Mouse (Mus musculus): Measurements from ENCODE around the gene Mex3a. TPM values are rescaled to one million over a fixed set of nuclear protein-coding genes. Genes with fewer than 3 reads are reported as not detected.
"Not testable (repeated sequence)": the region's sequence is repeated elsewhere in the genome, so short reads cannot be mapped to it uniquely, and the experiment has no call there.

Mex3a gene
- total RNA-seq, 2 experiments from 2014 or later: 2.8 to 3.7 TPM

- H3K4me3 ChIP-seq: no peak overlapping the region
- no peak overlapping the region for H3K27ac ChIP-seq
- TF ChIP-seq CTCF (conservative IDR thresholded peaks at IDR 0.05): no peak
- no peak for DNase-seq (ENCODE audit: low spot score in 2 of 2)
Observed at GRCm38 (mm10) chr3:88559596-88559995, 27.4 kb downstream of the Mex3a start.

GRCm38 (mm10) chr3:88561989-88562388 lies 29.8 kb downstream of the Mex3a start:
- no peak for TF ChIP-seq CTCF (conservative IDR thresholded peaks at IDR 0.05)
- no peak for DNase-seq (ENCODE audit: low spot score in 2 of 2)

GRCm38 (mm10) chr3:88563442-88563841 lies 31.2 kb downstream of the Mex3a start:
- Histone ChIP-seq H3K4me3 (no peak overlapping the region), H3K27ac (no peak overlapping the region)
- no peak for TF ChIP-seq CTCF (conservative IDR thresholded peaks at IDR 0.05)
- DNase-seq (ENCODE audit: low spot score in 2 of 2): no peak

More at GRCm38 (mm10) chr3:88561989-88562388, 29.8 kb downstream of the Mex3a start:
- no peak overlapping the region for H3K27ac ChIP-seq
- no peak overlapping the region for H3K4me3 ChIP-seq

- Histone ChIP-seq H3K27ac (no peak overlapping the region), H3K4me3 (no peak overlapping the region)
- no peak for TF ChIP-seq CTCF (conservative IDR thresholded peaks at IDR 0.05)
- DNase-seq (ENCODE audit: low spot score in 2 of 2): no peak
Observed at GRCm38 (mm10) chr3:88563966-88564365, 31.8 kb downstream of the Mex3a start.

- TF ChIP-seq CTCF (conservative IDR thresholded peaks at IDR 0.05): no peak
- no peak overlapping the region for H3K4me3 ChIP-seq
- no peak overlapping the region for H3K27ac ChIP-seq
- DNase-seq (ENCODE audit: low spot score in 2 of 2): no peak
Observed at GRCm38 (mm10) chr3:88566116-88566515, 33.9 kb downstream of the Mex3a start.

- Histone ChIP-seq H3K4me3 (no peak overlapping the region), H3K27ac (no peak overlapping the region)
- TF ChIP-seq CTCF (conservative IDR thresholded peaks at IDR 0.05): no peak
- DNase-seq (ENCODE audit: low spot score in 2 of 2): no peak
Observed at GRCm38 (mm10) chr3:88566536-88567061, 34.4 kb downstream of the Mex3a start.

- no peak for TF ChIP-seq CTCF (conservative IDR thresholded peaks at IDR 0.05)
- no peak overlapping the region for H3K27ac ChIP-seq
- H3K4me3 ChIP-seq: no peak overlapping the region
- DNase-seq (ENCODE audit: low spot score in 2 of 2): no peak
Observed at GRCm38 (mm10) chr3:88567892-88568291, 35.7 kb downstream of the Mex3a start.

- DNase-seq (ENCODE audit: low spot score in 2 of 2): no peak
- no peak for TF ChIP-seq CTCF (conservative IDR thresholded peaks at IDR 0.05)
- Histone ChIP-seq H3K4me3 (no peak overlapping the region), H3K27ac (no peak overlapping the region)
Observed at GRCm38 (mm10) chr3:88568615-88569014, 36.4 kb downstream of the Mex3a start.

- no peak for DNase-seq (ENCODE audit: low spot score in 2 of 2)
Observed at GRCm38 (mm10) chr3:88569093-88569492, 36.9 kb downstream of the Mex3a start.

GRCm38 (mm10) chr3:88569694-88570093 lies 37.5 kb downstream of the Mex3a start:
- Histone ChIP-seq H3K27ac (no peak overlapping the region), H3K4me3 (no peak overlapping the region)
- no peak for TF ChIP-seq CTCF (conservative IDR thresholded peaks at IDR 0.05)
- no peak for DNase-seq (ENCODE audit: low spot score in 2 of 2)

More at GRCm38 (mm10) chr3:88569093-88569492, 36.9 kb downstream of the Mex3a start:
- H3K27ac ChIP-seq: no peak overlapping the region
- no peak overlapping the region for H3K4me3 ChIP-seq
- TF ChIP-seq CTCF (conservative IDR thresholded peaks at IDR 0.05): no peak

GRCm38 (mm10) chr3:88570341-88570740 lies 38.1 kb downstream of the Mex3a start:
- no peak for TF ChIP-seq CTCF (conservative IDR thresholded peaks at IDR 0.05)
- Histone ChIP-seq H3K4me3 (no peak overlapping the region), H3K27ac (no peak overlapping the region)
- DNase-seq (ENCODE audit: low spot score in 2 of 2): no peak

- Histone ChIP-seq H3K4me3 (no peak overlapping the region), H3K27ac (no peak overlapping the region)
- DNase-seq (ENCODE audit: low spot score in 2 of 2): no peak
- TF ChIP-seq CTCF (conservative IDR thresholded peaks at IDR 0.05): no peak
Observed at GRCm38 (mm10) chr3:88571856-88572255, 39.7 kb downstream of the Mex3a start.

- no peak for DNase-seq (ENCODE audit: low spot score in 2 of 2)
- no peak for TF ChIP-seq CTCF (conservative IDR thresholded peaks at IDR 0.05)
- no peak overlapping the region for H3K4me3 ChIP-seq
- H3K27ac ChIP-seq: no peak overlapping the region
Observed at GRCm38 (mm10) chr3:88572835-88573234, 40.6 kb downstream of the Mex3a start.

GRCm38 (mm10) chr3:88573810-88574209 lies 41.6 kb downstream of the Mex3a start:
- Histone ChIP-seq H3K27ac (no peak overlapping the region), H3K4me3 (no peak overlapping the region)
- no peak for DNase-seq (ENCODE audit: low spot score in 2 of 2)
- TF ChIP-seq CTCF (conservative IDR thresholded peaks at IDR 0.05): no peak

- TF ChIP-seq CTCF (conservative IDR thresholded peaks at IDR 0.05): no peak
- Histone ChIP-seq H3K4me3 (no peak within 1 kb of the TSS), H3K27ac (no peak within 1 kb of the TSS)
- DNase-seq (ENCODE audit: low spot score in 2 of 2): no peak
Observed at GRCm38 (mm10) chr3:88575540-88575939, 43.3 kb downstream of the Mex3a start, which contains the start of gene Ssr2. TSS of gene Ssr2 (plus strand) at chr3:88575876.

GRCm38 (mm10) chr3:88577846-88578245 lies 45.7 kb downstream of the Mex3a start:
- not testable (repeated sequence) for DNase-seq (ENCODE audit: low spot score in 2 of 2); H3K27ac ChIP-seq; H3K4me3 ChIP-seq
